Mouse (Mus musculus): ENCODE results near the gene Bbx. TPM values are rescaled to one million over a fixed set of nuclear protein-coding genes. Genes with fewer than 3 reads are reported as not detected.

The Bbx gene
- polyA plus RNA-seq, 1 experiment from 2014 or later, result 32.8 TPM

GRCm38 (mm10) chr16:50298743-50299443 lies 133.3 kb downstream of the Bbx start:
- peaks cover 6% of the 10 kb centered on the region; the same call in 1 of the 2 replicates for H3K4me1 ChIP-seq
- WGBS, result 72% methylated on average over 8 of the region's 8 CpGs
- no peaks in the 10 kb centered on the region for H3K36me3 ChIP-seq
- no peaks in the 10 kb centered on the region for H3K9me3 ChIP-seq (replicated peaks)
- H3K4me3 ChIP-seq, result no peak overlapping the region
- no peak for DNase-seq (ENCODE audit: low spot score)
- no peak overlapping the region for H3K27ac ChIP-seq (replicated peaks)
- H3K27me3 ChIP-seq (ENCODE audit: low read depth, poor library complexity, severe bottlenecking), result no peaks in the 10 kb centered on the region

- no peaks in the 10 kb centered on the region for H3K4me1 ChIP-seq
- no peaks in the 10 kb centered on the region for H3K36me3 ChIP-seq
- H3K4me3 ChIP-seq, result no peak overlapping the region
- WGBS, result 82% methylated on average over 4 of the region's 4 CpGs
- H3K9me3 ChIP-seq (replicated peaks), result no peaks in the 10 kb centered on the region
- H3K27me3 ChIP-seq (ENCODE audit: low read depth, poor library complexity, severe bottlenecking), result no peaks in the 10 kb centered on the region
- no peak for DNase-seq (ENCODE audit: low spot score)
- H3K27ac ChIP-seq (replicated peaks), result no peak overlapping the region
Measured at GRCm38 (mm10) chr16:50293502-50294228, 138.5 kb downstream of the Bbx start.

- H3K4me1 ChIP-seq, result no peaks in the 10 kb centered on the region
- H3K36me3 ChIP-seq, result no peaks in the 10 kb centered on the region
- H3K27me3 ChIP-seq (ENCODE audit: low read depth, poor library complexity, severe bottlenecking), result no peaks in the 10 kb centered on the region
- WGBS, result 95% methylated on average over 5 of the region's 5 CpGs
- H3K4me3 ChIP-seq, result no peak overlapping the region
- no peaks in the 10 kb centered on the region for H3K9me3 ChIP-seq (replicated peaks)
- no peak for DNase-seq (ENCODE audit: low spot score)
- H3K27ac ChIP-seq (replicated peaks), result no peak overlapping the region
Measured at GRCm38 (mm10) chr16:50292834-50293233, 139.4 kb downstream of the Bbx start.

- DNase-seq (ENCODE audit: low spot score), result no peak
Measured at GRCm38 (mm10) chr16:50289764-50290163, 142.4 kb downstream of the Bbx start.

GRCm38 (mm10) chr16:50272813-50273212 lies 159.4 kb downstream of the Bbx start:
- 91% methylated on average over 4 of the region's 4 CpGs for WGBS
- Histone ChIP-seq H3K27me3 (ENCODE audit: low read depth, poor library complexity, severe bottlenecking) (no peaks in the 10 kb centered on the region), H3K9me3 (replicated peaks) (no peaks in the 10 kb centered on the region), H3K36me3 (0 out of 2 replicates have a peak, but pooled peaks cover 3% of the 10 kb centered on the region), H3K4me3 (no peak overlapping the region), H3K27ac (replicated peaks) (no peak overlapping the region), H3K4me1 (no peaks in the 10 kb centered on the region)
- no peak for DNase-seq (ENCODE audit: low spot score)

More at GRCm38 (mm10) chr16:50289764-50290163, 142.4 kb downstream of the Bbx start:
- no peak overlapping the region for H3K27ac ChIP-seq (replicated peaks)
- H3K27me3 ChIP-seq (ENCODE audit: low read depth, poor library complexity, severe bottlenecking), result no peaks in the 10 kb centered on the region
- 89% methylated on average over 5 of the region's 5 CpGs for WGBS
- no peaks in the 10 kb centered on the region for H3K9me3 ChIP-seq (replicated peaks)
- H3K4me3 ChIP-seq, result no peak overlapping the region
- no peaks in the 10 kb centered on the region for H3K4me1 ChIP-seq
- H3K36me3 ChIP-seq, result no peaks in the 10 kb centered on the region

- DNase-seq (ENCODE audit: low spot score), result no peak
- Histone ChIP-seq H3K27ac (replicated peaks) (no peak overlapping the region), H3K36me3 (peaks cover 17% of the 10 kb centered on the region; the same call in 1 of the 2 replicates), H3K4me1 (no peaks in the 10 kb centered on the region), H3K9me3 (replicated peaks) (no peaks in the 10 kb centered on the region), H3K27me3 (ENCODE audit: low read depth, poor library complexity, severe bottlenecking) (no peaks in the 10 kb centered on the region), H3K4me3 (no peak overlapping the region)
- 90% methylated on average over 4 of the region's 4 CpGs for WGBS
Measured at GRCm38 (mm10) chr16:50262647-50263046, 169.5 kb downstream of the Bbx start.

- WGBS, result 93% methylated on average over 9 of the region's 9 CpGs
- no peak for DNase-seq (ENCODE audit: low spot score)
- H3K4me1 ChIP-seq, result no peaks in the 10 kb centered on the region
- peaks cover 17% of the 10 kb centered on the region; the same call in 1 of the 2 replicates for H3K36me3 ChIP-seq
- H3K4me3 ChIP-seq, result no peak overlapping the region
- no peaks in the 10 kb centered on the region for H3K9me3 ChIP-seq (replicated peaks)
- H3K27me3 ChIP-seq (ENCODE audit: low read depth, poor library complexity, severe bottlenecking), result no peaks in the 10 kb centered on the region
- H3K27ac ChIP-seq (replicated peaks), result no peak overlapping the region
Measured at GRCm38 (mm10) chr16:50262209-50262608, 170.0 kb downstream of the Bbx start.

- H3K27ac ChIP-seq (replicated peaks), result no peak overlapping the region
- DNase-seq (ENCODE audit: low spot score), result no peak
- H3K4me1 ChIP-seq, result no peaks in the 10 kb centered on the region
- H3K36me3 ChIP-seq, result peaks cover 17% of the 10 kb centered on the region; the same call in 1 of the 2 replicates
- H3K27me3 ChIP-seq (ENCODE audit: low read depth, poor library complexity, severe bottlenecking), result no peaks in the 10 kb centered on the region
- no peaks in the 10 kb centered on the region for H3K9me3 ChIP-seq (replicated peaks)
- no peak overlapping the region for H3K4me3 ChIP-seq
Measured at GRCm38 (mm10) chr16:50261741-50262140, 170.4 kb downstream of the Bbx start.

- no peaks in the 10 kb centered on the region for H3K4me1 ChIP-seq
- no peaks in the 10 kb centered on the region for H3K9me3 ChIP-seq (replicated peaks)
- H3K4me3 ChIP-seq, result no peak overlapping the region
- no peaks in the 10 kb centered on the region for H3K36me3 ChIP-seq
- H3K27ac ChIP-seq (replicated peaks), result no peak overlapping the region
- DNase-seq (ENCODE audit: low spot score), result no peak
- WGBS, result 85% methylated on average over 5 of the region's 5 CpGs
- no peaks in the 10 kb centered on the region for H3K27me3 ChIP-seq (ENCODE audit: low read depth, poor library complexity, severe bottlenecking)
Measured at GRCm38 (mm10) chr16:50254522-50255159, 177.5 kb downstream of the Bbx start.

- 92% methylated on average over 6 of the region's 6 CpGs for WGBS
- Histone ChIP-seq H3K27me3 (ENCODE audit: low read depth, poor library complexity, severe bottlenecking) (no peaks in the 10 kb centered on the region), H3K4me1 (no peaks in the 10 kb centered on the region), H3K4me3 (no peak overlapping the region), H3K36me3 (no peaks in the 10 kb centered on the region), H3K9me3 (replicated peaks) (no peaks in the 10 kb centered on the region), H3K27ac (replicated peaks) (no peak overlapping the region)
- DNase-seq (ENCODE audit: low spot score), result no peak
Measured at GRCm38 (mm10) chr16:50251417-50251975, 180.7 kb downstream of the Bbx start.

- Histone ChIP-seq H3K27me3 (ENCODE audit: low read depth, poor library complexity, severe bottlenecking) (no peaks in the 10 kb centered on the region), H3K4me3 (no peak overlapping the region), H3K27ac (replicated peaks) (no peak overlapping the region), H3K9me3 (replicated peaks) (no peaks in the 10 kb centered on the region), H3K36me3 (no peaks in the 10 kb centered on the region), H3K4me1 (no peaks in the 10 kb centered on the region)
- WGBS, result 90% methylated on average over 5 of the region's 5 CpGs
- DNase-seq (ENCODE audit: low spot score), result no peak
Measured at GRCm38 (mm10) chr16:50250469-50250868, 181.7 kb downstream of the Bbx start.

GRCm38 (mm10) chr16:50249036-50249435 lies 183.2 kb downstream of the Bbx start:
- Histone ChIP-seq H3K27ac (replicated peaks) (no peak overlapping the region), H3K9me3 (replicated peaks) (no peaks in the 10 kb centered on the region), H3K36me3 (no peaks in the 10 kb centered on the region), H3K27me3 (ENCODE audit: low read depth, poor library complexity, severe bottlenecking) (no peaks in the 10 kb centered on the region), H3K4me1 (no peaks in the 10 kb centered on the region), H3K4me3 (no peak overlapping the region)
- no peak for DNase-seq (ENCODE audit: low spot score)
- 95% methylated on average over 3 of the region's 3 CpGs for whole genome bisulfite sequencing

Measured in midbrain, embryonic 10.5 days (tissue).